Mouse (Mus musculus): ENCODE measurements at regions not wholly inside any gene's neighbourhood (a gene's known extent, or its start where the extent isn't known, plus 50 kb on each side); places are given as distances from the start of the nearest gene placed in this dataset.

DNA sequence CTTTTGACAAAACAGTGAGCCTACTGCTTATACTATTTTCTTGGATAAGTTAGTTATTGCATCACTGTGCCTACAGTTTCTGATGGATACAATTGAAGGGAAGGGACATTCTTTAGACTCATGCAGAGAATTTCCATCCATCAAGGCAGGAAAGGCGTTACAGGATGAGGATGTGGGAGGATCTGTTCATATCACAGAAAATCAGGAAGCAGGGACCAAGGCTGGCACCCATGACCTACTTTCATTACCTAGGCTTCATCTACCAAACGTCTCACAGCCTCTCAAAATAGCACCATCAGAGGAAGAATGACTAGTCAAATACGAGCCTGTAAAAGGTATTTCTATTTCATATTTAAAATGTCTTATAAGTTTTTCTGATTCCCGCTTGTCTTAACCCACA lies 56.4 kb downstream of the Fam181b start:
- DNase-seq (ENCODE audit: low spot score): no peak

DNA sequence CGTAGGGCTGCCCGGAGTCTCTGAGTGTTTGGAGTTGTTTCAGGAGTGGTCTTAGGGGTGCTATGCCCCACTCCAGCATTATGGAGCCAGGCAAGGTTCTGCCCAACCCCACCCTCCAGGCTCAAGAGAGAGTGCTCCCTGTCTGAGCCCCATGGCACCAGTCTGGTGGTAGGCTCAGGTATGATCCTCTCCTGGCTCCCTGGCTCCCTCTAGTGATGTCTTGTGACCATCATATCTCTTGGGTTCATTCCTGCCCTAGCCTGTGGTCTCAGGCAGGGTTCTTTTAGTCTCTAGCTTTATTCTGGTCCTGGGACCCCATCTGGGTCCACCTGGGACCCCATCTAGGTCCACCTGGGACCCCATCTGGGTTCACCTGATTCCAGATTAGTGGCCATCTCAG lies 67.7 kb downstream of the Fam181b start:
- no peak for DNase-seq (ENCODE audit: low spot score)

DNA sequence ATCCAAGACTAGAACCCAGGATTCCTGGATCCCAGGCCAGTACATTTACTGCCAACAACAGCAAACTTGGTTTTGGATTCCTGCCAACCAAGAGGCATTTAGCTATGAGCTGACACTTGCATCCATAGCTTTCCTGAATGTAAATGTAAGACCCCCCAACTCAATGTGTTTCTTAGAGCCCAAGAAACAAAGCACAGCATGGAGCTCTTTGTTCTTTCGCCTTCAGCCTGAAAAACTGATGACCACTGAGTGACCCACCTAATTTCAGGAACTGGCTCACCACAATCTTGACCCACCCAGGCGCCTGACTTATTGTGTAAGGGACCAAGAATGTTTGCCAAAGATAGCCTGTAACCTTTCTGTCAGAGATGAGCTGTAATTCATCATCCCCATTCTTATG lies 71.7 kb downstream of the Fam181b start:
- DNase-seq (ENCODE audit: low spot score): no peak

DNA sequence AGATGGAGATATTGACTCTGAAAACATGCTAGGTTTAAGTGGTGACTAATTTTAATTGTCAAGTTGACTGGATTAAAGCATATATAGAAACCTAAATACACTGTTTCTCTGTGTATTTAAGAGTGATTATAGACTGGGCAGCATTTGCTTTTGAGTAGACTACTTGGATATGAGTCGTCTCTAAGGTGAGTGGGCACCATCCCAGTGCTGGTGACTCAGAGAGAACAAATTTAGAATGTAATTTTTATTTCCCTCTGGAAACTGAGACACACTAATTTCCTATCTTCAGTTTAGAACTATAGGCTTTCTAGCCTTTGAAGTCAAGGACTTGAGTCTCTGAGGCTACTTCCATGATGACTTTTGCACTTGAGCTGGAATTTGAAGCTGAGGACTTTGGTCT lies 117.4 kb downstream of the Fam181b start:
- peak; percentile 1 for DNase-seq (ENCODE audit: low spot score)
